ENCODE assay signal across 7 mouse cellular contexts in genomic region chr17:33684671-33685231, GRCm38 (mm10). TPM values are rescaled to one million over a fixed set of nuclear protein-coding genes. Genes with fewer than 3 reads are reported as not detected.
DNase-seq lines count a peak whose midpoint lies in the region; ATAC-seq lines count a peak whose summit lies in the region.

No protein-coding gene starts in this region.

- peak overlapping the region; percentile 74 for H3K4me3 ChIP-seq in intestine, embryonic 15.5 days (replicated peaks)

- H3K4me2 ChIP-seq in intestine, embryonic 15.5 days (replicated peaks): peak overlapping the region; percentile 72

- H3K9me3 ChIP-seq in intestine, embryonic 15.5 days: no peaks in the 10 kb centered on the region

- peak overlapping the region; percentile 93 for H3K9ac ChIP-seq in intestine, embryonic 15.5 days

- DNase-seq in adrenal gland, adult (ENCODE audit: inconsistent age in 2 of 2, low spot score in 1 of 2): peak; percentile 76 to 92
- DNase-seq in gastrocnemius, postnatal 10 days: peak; percentile 67
- DNase-seq in left cerebral cortex, postnatal 25 days (ENCODE audit: low spot score in 2 of 2): peak; percentile 79 to 82
- DNase-seq in mesoderm, embryonic 11.5 days (ENCODE audit: low read depth, low spot score): peak; percentile 68
- peak; percentile 65 for DNase-seq in spleen, adult 12 weeks (ENCODE audit: low spot score)

- H3K27me3 ChIP-seq in intestine, embryonic 15.5 days (replicated peaks): no peaks in the 10 kb centered on the region

- under 1% methylated on average over 44 of the region's 44 CpGs for WGBS in intestine, embryonic 15.5 days

- no peaks in the 10 kb centered on the region for H3K36me3 ChIP-seq in intestine, embryonic 15.5 days

- intact Hi-C loops in left cerebral cortex, postnatal 25 days (cut with DNase I): no loop called here

- ATAC-seq in common myeloid progenitor, adult 5-6 weeks (replicated peaks; ENCODE audit: low read depth, poor library complexity, severe bottlenecking): peak; percentile 54
- ATAC-seq in intestine, embryonic 15.5 days: peak; percentile 79

- H3K27ac ChIP-seq in intestine, embryonic 15.5 days: peak overlapping the region; percentile 75

- peaks cover 15% of the 10 kb centered on the region for H3K4me1 ChIP-seq in intestine, embryonic 15.5 days (replicated peaks)

RNA-seq across cellular contexts. Expression of gene Hnrnpm, which starts 1.9 kb away (rescaled TPM):
- 414 and 543 TPM in 2 replicates for total RNA-seq in common myeloid progenitor, adult 5-6 weeks (2017)
- 100 to 1,000 TPM in 1 of 2 experiments, 10 to 100 TPM in 1; 85.1 to 108 TPM for total RNA-seq in gastrocnemius, postnatal 10 days (2021)
- 276 and 325 TPM in 2 replicates for polyA plus RNA-seq in intestine, embryonic 15.5 days (2015; fragmentation: Nextera tagmentation; extraction: Ambion mirVana)
- 100 to 1,000 TPM; 120 to 129 TPM for total RNA-seq in left cerebral cortex, postnatal 25 days (2021)

RNA-seq across cellular contexts. Expression of gene March2, which starts 33.7 kb away (rescaled TPM):
- 31.5 and 35.0 TPM in 2 replicates for total RNA-seq in common myeloid progenitor, adult 5-6 weeks (2017)
- 10 to 100 TPM; 73.2 to 77.9 TPM for total RNA-seq in gastrocnemius, postnatal 10 days (2021)
- 49.4 and 52.7 TPM in 2 replicates for polyA plus RNA-seq in intestine, embryonic 15.5 days (2015; fragmentation: Nextera tagmentation; extraction: Ambion mirVana)
- 10 to 100 TPM; 86.1 to 87.2 TPM for total RNA-seq in left cerebral cortex, postnatal 25 days (2021)

RNA-seq across cellular contexts. Expression of gene Pram1, which starts 46.9 kb away (rescaled TPM):
- 2.8 TPM in 1 of 2 replicates, not detected in the other for total RNA-seq in common myeloid progenitor, adult 5-6 weeks (2017)
- under 1 TPM; 0.40 to 0.54 TPM for total RNA-seq in gastrocnemius, postnatal 10 days (2021)
- polyA plus RNA-seq in intestine, embryonic 15.5 days (2015; fragmentation: Nextera tagmentation; extraction: Ambion mirVana): 0.53 and 0.90 TPM in 2 replicates
- total RNA-seq in left cerebral cortex, postnatal 25 days (2021): not detected

RNA-seq across cellular contexts. Expression of gene Zfp414, which starts 55.9 kb away (rescaled TPM):
- 17.3 and 18.4 TPM in 2 replicates for total RNA-seq in common myeloid progenitor, adult 5-6 weeks (2017)
- 10 to 100 TPM; 18.1 to 21.5 TPM for total RNA-seq in gastrocnemius, postnatal 10 days (2021)
- 37.0 and 37.7 TPM in 2 replicates for polyA plus RNA-seq in intestine, embryonic 15.5 days (2015; fragmentation: Nextera tagmentation; extraction: Ambion mirVana)
- 10 to 100 TPM; 43.0 to 45.3 TPM for total RNA-seq in left cerebral cortex, postnatal 25 days (2021)

Comparison
In these comparisons a context has a peak if more than half of its experiments do, and no peak if none do; other contexts are left out.
1. Peak in every context shown above with its lines: DNase-seq, ATAC-seq, H3K4me3 ChIP-seq and H3K27ac ChIP-seq.